ENCODE assay signal across 21 mouse cellular contexts in the genomic region with DNA sequence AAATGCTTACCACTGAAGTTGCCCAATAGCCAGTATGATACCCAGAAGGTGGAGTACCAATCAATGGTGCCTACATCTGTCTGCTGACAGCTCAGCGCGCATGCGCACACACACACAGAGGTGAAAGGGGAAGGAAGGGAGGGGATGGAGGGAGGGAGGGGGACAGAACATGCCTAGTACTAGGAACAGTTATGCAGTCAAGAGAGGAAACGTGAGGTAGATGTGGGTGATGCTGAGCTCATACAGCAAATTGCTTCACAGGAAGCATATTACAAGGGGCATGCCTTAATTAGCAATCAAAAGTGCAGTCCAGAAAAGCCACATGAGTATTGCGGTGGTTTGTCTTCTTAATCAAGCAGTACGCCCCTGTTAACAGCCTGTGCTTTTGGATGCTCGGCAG.
"Had no signal": no experiment of that assay in that cellular context is flagged by ENCODE, and none has a peak within 500 bp of the region (broad histone marks: within the 10 kb centered on the region; RNA-seq: fewer than 3 reads in every experiment).

No protein-coding gene starts in this region.

- DNase-seq: kidney, adult 11 months; kidney, adult 8-10 months; kidney, postnatal 10 days; kidney, postnatal 36 days; layer of hippocampus, postnatal 36 days; left cerebral cortex, postnatal 4 days; lung, postnatal 10 days; lung, postnatal 36 days; thymus, adult 2 months; thymus, postnatal 14 days; thymus, postnatal 4 days had no signal

- H3K9ac ChIP-seq: kidney, embryonic 15.5 days; limb, embryonic 12.5 days; limb, embryonic 15.5 days; liver, embryonic 15.5 days; lung, embryonic 15.5 days; midbrain, embryonic 12.5 days had no signal

- H3K9me3 ChIP-seq: kidney, embryonic 15.5 days; limb, embryonic 12.5 days; limb, embryonic 15.5 days; liver, embryonic 15.5 days; lung, embryonic 15.5 days; midbrain, embryonic 12.5 days had no signal

- H3K4me2 ChIP-seq: kidney, embryonic 15.5 days; limb, embryonic 12.5 days; limb, embryonic 15.5 days; liver, embryonic 11.5 days; liver, embryonic 15.5 days; lung, embryonic 15.5 days; midbrain, embryonic 12.5 days had no signal

- H3K4me1 ChIP-seq: kidney, embryonic 15.5 days; limb, embryonic 12.5 days; limb, embryonic 15.5 days; liver, embryonic 15.5 days; lung, embryonic 15.5 days; midbrain, embryonic 12.5 days had no signal

- ATAC-seq: midbrain, embryonic 16.5 days had no signal

- H3K4me3 ChIP-seq: kidney, embryonic 15.5 days; left cerebral cortex, adult 2 months; limb, embryonic 12.5 days; limb, embryonic 15.5 days; liver, embryonic 15.5 days; lung, embryonic 15.5 days; midbrain, embryonic 12.5 days had no signal

- H3K27ac ChIP-seq: kidney, embryonic 15.5 days; left cerebral cortex, adult 2 months; limb, embryonic 12.5 days; limb, embryonic 15.5 days; liver, embryonic 15.5 days; lung, embryonic 15.5 days; midbrain, embryonic 12.5 days; stomach, postnatal 0 days had no signal

- H3K27me3 ChIP-seq: kidney, embryonic 15.5 days; liver, embryonic 15.5 days; lung, embryonic 15.5 days; midbrain, embryonic 12.5 days had no signal

- H3K36me3 ChIP-seq: kidney, embryonic 15.5 days; limb, embryonic 12.5 days; limb, embryonic 15.5 days; liver, embryonic 15.5 days; lung, embryonic 15.5 days; midbrain, embryonic 12.5 days had no signal
